Mouse (Mus musculus): Measurements from ENCODE around the gene Ckmt2. TPM values are rescaled to one million over a fixed set of nuclear protein-coding genes. Genes with fewer than 3 reads are reported as not detected.
A peak's percentile ranks its signal among the peaks of the same experiment; 100 is the strongest.

Ckmt2 gene
- polyA plus RNA-seq, 1 experiment from 2014 or later = 0.33 TPM

DNA sequence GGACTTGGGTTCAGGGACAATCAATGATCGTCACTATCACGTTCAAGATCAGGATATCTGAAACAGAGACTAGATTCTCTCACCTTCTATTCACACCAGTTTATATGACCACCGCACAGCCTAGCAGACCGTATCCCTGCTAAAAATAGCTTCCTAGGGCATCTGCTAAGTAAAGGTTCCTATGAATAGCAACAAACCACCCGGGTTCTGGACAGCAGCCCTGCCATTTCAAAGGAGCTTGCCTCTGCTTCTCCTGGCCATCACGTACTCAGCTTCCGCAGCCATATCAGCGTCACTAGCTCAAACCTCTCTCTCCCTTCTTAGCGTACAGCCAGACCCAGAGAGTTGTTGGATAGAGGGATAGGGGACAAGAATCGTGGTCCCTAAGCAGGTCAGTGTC, 665 bp upstream of the Ckmt2 start:
- WGBS (ENCODE audit: insufficient replicate concordance) = 63% methylated on average over 10 of the region's 10 CpGs
- TF ChIP-seq CTCF (IDR thresholded peaks at IDR 0.05; ENCODE audit: low read depth) (no peak), EP300 (IDR thresholded peaks at IDR 0.05; ENCODE audit: low read depth) (no peak)
- Histone ChIP-seq H3K4me3 (ENCODE audit: low read depth, low read length) (no peak overlapping the region), H3K27ac (ENCODE audit: low read depth) (no peak overlapping the region), H3K4me1 (ENCODE audit: insufficient read depth) (no peaks in the 10 kb centered on the region), H3K27me3 (ENCODE audit: insufficient read depth, low read length) (no peaks in the 10 kb centered on the region), H3K36me3 (replicated peaks; ENCODE audit: insufficient read depth, low read length) (no peaks in the 10 kb centered on the region), H3K9me3 (ENCODE audit: low read length) (no peaks in the 10 kb centered on the region), H3K4me2 (ENCODE audit: low read depth, low read length) (no peak overlapping the region), H3K9ac (replicated peaks) (no peak overlapping the region)
- ATAC-seq (no peak), DNase-seq (no peak)

DNA sequence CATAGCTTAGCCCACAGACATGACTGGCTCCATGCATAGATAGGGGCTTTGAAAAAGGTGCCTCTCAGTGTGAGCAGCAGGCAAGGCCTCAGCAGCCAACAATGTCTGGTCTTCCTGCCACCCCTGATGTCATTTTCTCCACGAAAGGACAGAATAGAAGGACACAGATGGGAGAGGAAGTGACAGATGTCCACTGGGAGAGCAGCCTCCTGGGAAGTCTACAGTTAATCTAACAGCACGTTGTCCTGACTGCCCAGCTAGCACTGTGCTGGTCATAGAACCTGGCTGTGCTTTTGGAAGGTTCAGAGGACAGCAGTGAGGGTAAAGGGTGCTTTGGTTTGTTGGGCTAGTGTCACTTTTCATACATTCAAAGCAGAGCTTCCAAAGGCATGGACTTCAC, 1.1 kb downstream of the Ckmt2 start:
- Histone ChIP-seq H3K36me3 (replicated peaks; ENCODE audit: insufficient read depth, low read length) (no peaks in the 10 kb centered on the region), H3K27ac (ENCODE audit: low read depth) (no peak overlapping the region), H3K4me2 (ENCODE audit: low read depth, low read length) (no peak overlapping the region), H3K4me3 (ENCODE audit: low read depth, low read length) (no peak overlapping the region), H3K27me3 (ENCODE audit: insufficient read depth, low read length) (no peaks in the 10 kb centered on the region), H3K9ac (replicated peaks) (no peak overlapping the region), H3K4me1 (ENCODE audit: insufficient read depth) (no peaks in the 10 kb centered on the region), H3K9me3 (ENCODE audit: low read length) (no peaks in the 10 kb centered on the region)
- TF ChIP-seq EP300 (IDR thresholded peaks at IDR 0.05; ENCODE audit: low read depth) (no peak), CTCF (IDR thresholded peaks at IDR 0.05; ENCODE audit: low read depth) (no peak)
- 24% methylated on average over 2 of the region's 2 CpGs for WGBS (ENCODE audit: insufficient replicate concordance)
- DNase-seq = no peak
- no peak for ATAC-seq

DNA sequence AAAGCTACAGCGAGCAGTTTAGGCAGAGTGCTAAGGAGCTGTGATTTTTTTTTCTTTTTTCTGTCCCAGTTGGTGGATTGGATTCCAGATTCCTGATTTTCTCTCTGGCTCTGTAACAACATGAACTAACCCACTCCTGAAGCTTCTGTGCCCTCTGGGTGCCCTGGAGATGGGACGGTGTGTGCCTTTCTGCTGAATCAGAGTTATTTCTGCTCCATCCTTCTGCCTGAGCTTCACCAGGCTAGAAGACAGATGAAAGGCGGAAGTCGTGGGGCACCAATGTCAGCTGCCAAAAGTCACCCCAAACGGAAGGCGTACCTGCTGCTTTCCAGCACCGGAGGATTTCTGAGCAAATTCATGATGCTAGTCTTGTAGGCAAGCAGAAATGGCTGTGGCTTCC, 2.1 kb downstream of the Ckmt2 start:
- H3K4me1 ChIP-seq (ENCODE audit: insufficient read depth) = no peaks in the 10 kb centered on the region
- no peak overlapping the region for H3K4me2 ChIP-seq (ENCODE audit: low read depth, low read length)
- H3K4me3 ChIP-seq (ENCODE audit: low read depth, low read length) = no peak overlapping the region
- no peak overlapping the region for H3K9ac ChIP-seq (replicated peaks)
- no peaks in the 10 kb centered on the region for H3K27me3 ChIP-seq (ENCODE audit: insufficient read depth, low read length)
- no peak overlapping the region for H3K27ac ChIP-seq (ENCODE audit: low read depth)
- WGBS (ENCODE audit: insufficient replicate concordance) = 75% methylated on average over 7 of the region's 7 CpGs
- TF ChIP-seq EP300 (IDR thresholded peaks at IDR 0.05; ENCODE audit: low read depth) (no peak), CTCF (IDR thresholded peaks at IDR 0.05; ENCODE audit: low read depth) (no peak)
- no peaks in the 10 kb centered on the region for H3K36me3 ChIP-seq (replicated peaks; ENCODE audit: insufficient read depth, low read length)
- ATAC-seq = no peak
- H3K9me3 ChIP-seq (ENCODE audit: low read length) = no peaks in the 10 kb centered on the region
- no peak for DNase-seq

DNA sequence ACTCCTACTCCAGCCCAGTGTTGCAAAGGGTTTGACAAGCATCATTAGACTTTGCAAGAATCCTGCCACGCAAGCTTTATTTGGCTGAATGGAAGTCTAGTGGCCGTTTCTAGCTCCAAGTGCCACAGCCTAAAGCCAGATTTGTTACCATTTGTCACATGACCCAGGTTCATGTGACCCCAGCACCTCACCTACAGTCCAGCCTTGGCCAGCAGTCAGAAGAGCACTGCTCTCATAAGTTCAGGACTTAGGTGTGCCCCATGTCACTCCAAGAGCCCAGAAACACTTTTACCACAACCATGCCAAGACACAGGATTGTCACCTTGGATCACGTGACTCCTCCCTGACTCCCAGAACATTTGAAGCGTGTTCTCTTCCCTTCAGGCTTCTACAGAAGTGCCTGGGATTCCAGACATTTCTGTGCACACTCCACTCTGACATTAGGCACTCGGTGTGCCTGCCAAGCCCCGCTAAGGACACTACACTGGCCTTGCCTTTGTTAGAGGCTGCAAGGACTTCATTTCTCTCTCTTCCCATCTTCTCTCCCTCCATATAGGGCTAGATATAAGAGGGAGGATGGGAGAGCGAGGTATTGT, 2.9 kb downstream of the Ckmt2 start:
- no peaks in the 10 kb centered on the region for H3K4me1 ChIP-seq (ENCODE audit: insufficient read depth)
- H3K27me3 ChIP-seq (ENCODE audit: insufficient read depth, low read length) = no peaks in the 10 kb centered on the region
- no peak overlapping the region for H3K4me2 ChIP-seq (ENCODE audit: low read depth, low read length)
- ATAC-seq (no peak), DNase-seq (no peak)
- H3K27ac ChIP-seq (ENCODE audit: low read depth) = no peak overlapping the region
- no peaks in the 10 kb centered on the region for H3K36me3 ChIP-seq (replicated peaks; ENCODE audit: insufficient read depth, low read length)
- 66% methylated on average over 7 of the region's 7 CpGs for WGBS (ENCODE audit: insufficient replicate concordance)
- no peaks in the 10 kb centered on the region for H3K9me3 ChIP-seq (ENCODE audit: low read length)
- no peak overlapping the region for H3K9ac ChIP-seq (replicated peaks)
- TF ChIP-seq EP300 (IDR thresholded peaks at IDR 0.05; ENCODE audit: low read depth) (no peak), CTCF (IDR thresholded peaks at IDR 0.05; ENCODE audit: low read depth) (no peak)
- H3K4me3 ChIP-seq (ENCODE audit: low read depth, low read length) = no peak overlapping the region

GRCm38 (mm10) chr13:91868577-91868976, 8.1 kb downstream of the Ckmt2 start:
- H3K9ac ChIP-seq (replicated peaks) = no peak overlapping the region
- TF ChIP-seq EP300 (IDR thresholded peaks at IDR 0.05; ENCODE audit: low read depth) (no peak), CTCF (IDR thresholded peaks at IDR 0.05; ENCODE audit: low read depth) (no peak)
- no peaks in the 10 kb centered on the region for H3K4me1 ChIP-seq (ENCODE audit: insufficient read depth)
- H3K4me2 ChIP-seq (ENCODE audit: low read depth, low read length) = no peak overlapping the region
- no peak overlapping the region for H3K4me3 ChIP-seq (ENCODE audit: low read depth, low read length)
- ATAC-seq = no peak
- DNase-seq = no peak
- H3K27me3 ChIP-seq (ENCODE audit: insufficient read depth, low read length) = no peaks in the 10 kb centered on the region
- H3K36me3 ChIP-seq (replicated peaks; ENCODE audit: insufficient read depth, low read length) = no peaks in the 10 kb centered on the region
- H3K27ac ChIP-seq (ENCODE audit: low read depth) = no peak overlapping the region
- WGBS (ENCODE audit: insufficient replicate concordance) = 79% methylated on average over 1 of the region's 1 CpGs
- no peaks in the 10 kb centered on the region for H3K9me3 ChIP-seq (ENCODE audit: low read length)

- no peaks in the 10 kb centered on the region for H3K4me1 ChIP-seq (ENCODE audit: insufficient read depth)
- H3K9ac ChIP-seq (replicated peaks) = no peak overlapping the region
- 77% methylated on average over 7 of the region's 7 CpGs for WGBS (ENCODE audit: insufficient replicate concordance)
- no peaks in the 10 kb centered on the region for H3K36me3 ChIP-seq (replicated peaks; ENCODE audit: insufficient read depth, low read length)
- no peaks in the 10 kb centered on the region for H3K9me3 ChIP-seq (ENCODE audit: low read length)
- ATAC-seq (no peak), DNase-seq (no peak)
- H3K27me3 ChIP-seq (ENCODE audit: insufficient read depth, low read length) = no peaks in the 10 kb centered on the region
- TF ChIP-seq CTCF (IDR thresholded peaks at IDR 0.05; ENCODE audit: low read depth) = peak; percentile 55
- TF ChIP-seq EP300 (IDR thresholded peaks at IDR 0.05; ENCODE audit: low read depth) = no peak
- no peak overlapping the region for H3K27ac ChIP-seq (ENCODE audit: low read depth)
- no peak overlapping the region for H3K4me3 ChIP-seq (ENCODE audit: low read depth, low read length)
- no peak overlapping the region for H3K4me2 ChIP-seq (ENCODE audit: low read depth, low read length)
Measured at GRCm38 (mm10) chr13:91858835-91859234, 17.9 kb downstream of the Ckmt2 start.

GRCm38 (mm10) chr13:91857427-91857826, 19.3 kb downstream of the Ckmt2 start:
- WGBS (ENCODE audit: insufficient replicate concordance) = 65% methylated on average over 8 of the region's 8 CpGs
- no peak overlapping the region for H3K9ac ChIP-seq (replicated peaks)
- DNase-seq = no peak
- no peaks in the 10 kb centered on the region for H3K27me3 ChIP-seq (ENCODE audit: insufficient read depth, low read length)
- H3K9me3 ChIP-seq (ENCODE audit: low read length) = no peaks in the 10 kb centered on the region
- no peak for ATAC-seq
- no peak overlapping the region for H3K27ac ChIP-seq (ENCODE audit: low read depth)
- no peak overlapping the region for H3K4me2 ChIP-seq (ENCODE audit: low read depth, low read length)
- no peak overlapping the region for H3K4me3 ChIP-seq (ENCODE audit: low read depth, low read length)
- TF ChIP-seq EP300 (IDR thresholded peaks at IDR 0.05; ENCODE audit: low read depth) = no peak
- 0 out of 2 replicates have a peak, but pooled peaks have one; percentile 11 for TF ChIP-seq CTCF (IDR thresholded peaks at IDR 0.05; ENCODE audit: low read depth)
- H3K4me1 ChIP-seq (ENCODE audit: insufficient read depth) = no peaks in the 10 kb centered on the region
- no peaks in the 10 kb centered on the region for H3K36me3 ChIP-seq (replicated peaks; ENCODE audit: insufficient read depth, low read length)
